Mouse (Mus musculus) lung, embryonic 14.5 days (tissue): Measurements from ENCODE around the gene Olfr770. TPM values are rescaled to one million over a fixed set of nuclear protein-coding genes. Genes with fewer than 3 reads are reported as not detected.

Experiments
- polyA plus RNA-seq: library from polyadenylated mRNA; unstranded; fragments of >200 nt; fragmentation: Nextera tagmentation; extraction: Ambion mirVana; gene quantifications from 2 replicates; pipeline ENCODE4 v1.2.1, GENCODE M21; 2014

The Olfr770 gene
- polyA plus RNA-seq, 1 experiment from 2014 or later = not detected

Other genes with a start within 250 kb of the Olfr770 start
- gene Gdf11, start 247.3 kb downstream of the Olfr770 start, polyA plus RNA-seq = 3.5 and 4.5 TPM in 2 replicates
- gene Cd63, start 238.0 kb downstream of the Olfr770 start, polyA plus RNA-seq = 458 and 459 TPM in 2 replicates
- gene Rdh5, start 216.1 kb downstream of the Olfr770 start, polyA plus RNA-seq = 10.5 and 12.5 TPM in 2 replicates
- 175 and 180 TPM in 2 replicates for gene Bloc1s1, start 215.0 kb downstream of the Olfr770 start, polyA plus RNA-seq
- 1.5 and 2.1 TPM in 2 replicates for gene Itga7, start 205.2 kb downstream of the Olfr770 start, polyA plus RNA-seq
- not detected in 2 replicates for gene Mettl7b, start 178.0 kb downstream of the Olfr770 start, polyA plus RNA-seq
- gene Olfr9, start 149.6 kb downstream of the Olfr770 start, polyA plus RNA-seq = not detected in 2 replicates
- not detected in 2 replicates for gene Olfr763, start 128.2 kb downstream of the Olfr770 start, polyA plus RNA-seq
- gene Olfr764-ps1, start 99.1 kb downstream of the Olfr770 start, polyA plus RNA-seq = not detected in 2 replicates
- gene Olfr765, start 89.0 kb downstream of the Olfr770 start, polyA plus RNA-seq = not detected in 2 replicates
- gene Olfr766-ps1, start 70.0 kb downstream of the Olfr770 start, polyA plus RNA-seq = not detected in 2 replicates
- not detected in 2 replicates for gene Olfr767, start 56.1 kb downstream of the Olfr770 start, polyA plus RNA-seq
- gene Olfr768, start 39.6 kb downstream of the Olfr770 start, polyA plus RNA-seq = not detected in 2 replicates
- gene Olfr769, start 21.1 kb downstream of the Olfr770 start, polyA plus RNA-seq = not detected in 2 replicates
- gene Olfr771, start 25.8 kb upstream of the Olfr770 start, polyA plus RNA-seq = not detected in 2 replicates
- gene Olfr772, start 38.9 kb upstream of the Olfr770 start, polyA plus RNA-seq = not detected in 2 replicates
- not detected in 2 replicates for gene Olfr773, start 48.4 kb upstream of the Olfr770 start, polyA plus RNA-seq
- gene Olfr774, start 97.2 kb upstream of the Olfr770 start, polyA plus RNA-seq = not detected in 2 replicates
- gene Olfr775, start 109.4 kb upstream of the Olfr770 start, polyA plus RNA-seq = not detected in 2 replicates
- not detected in 2 replicates for gene Olfr776, start 120.1 kb upstream of the Olfr770 start, polyA plus RNA-seq
- not detected in 2 replicates for gene Olfr777, start 132.5 kb upstream of the Olfr770 start, polyA plus RNA-seq
- not detected in 2 replicates for gene Olfr780, start 179.1 kb upstream of the Olfr770 start, polyA plus RNA-seq
- gene Olfr781, start 189.9 kb upstream of the Olfr770 start, polyA plus RNA-seq = not detected in 2 replicates
- not detected in 2 replicates for gene Olfr782, start 209.9 kb upstream of the Olfr770 start, polyA plus RNA-seq
- 0.05 and 0.08 TPM in 2 replicates for gene Olfr784, start 245.1 kb upstream of the Olfr770 start, polyA plus RNA-seq